Mouse (Mus musculus) lung, adult 2 months (tissue): ENCODE data around the gene Epn3.

Source experiments
- CTCF ChIP-seq: fragments of 200-500 bp; IDR thresholded peaks from 2 replicates; pipeline ENCODE4 v1.5.1; 2011; ENCODE audit warnings: mild to moderate bottlenecking, low read length, control low read depth; ENCODE audit not compliant: insufficient read depth
- POLR2A ChIP-seq: fragments of 200-500 bp; IDR thresholded peaks from 2 replicates; pipeline ENCODE4 v1.6.1; 2011; ENCODE audit warnings: low read depth, mild to moderate bottlenecking, control low read depth, low read length, borderline replicate concordance; ENCODE audit errors: extremely low read depth

DNA sequence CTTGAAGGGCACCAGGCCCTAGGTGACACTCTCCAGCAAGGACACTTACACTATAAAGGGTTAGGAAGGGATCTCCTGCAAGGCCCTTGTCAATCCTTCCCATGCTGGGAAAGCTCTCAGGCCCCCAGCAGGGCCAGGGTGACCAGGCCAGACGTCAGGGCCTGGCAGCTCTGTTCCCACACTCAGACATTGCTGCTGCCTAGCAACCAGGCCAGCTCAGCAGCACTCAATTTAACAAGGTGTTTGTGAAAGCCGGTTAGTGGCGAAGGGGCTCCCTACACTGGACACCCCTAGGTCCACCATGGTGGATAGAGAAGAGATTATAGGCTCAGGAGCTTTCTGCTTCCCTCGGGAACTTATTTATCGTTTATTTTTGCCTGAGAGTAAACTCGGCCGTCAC lies 58.7 kb downstream of the Epn3 start:
- TF ChIP-seq CTCF, result no peak
- no peak for TF ChIP-seq POLR2A
